Mouse (Mus musculus) gastrocnemius, postnatal 14 days (tissue): ENCODE measurements around the gene Sec61b. TPM values are rescaled to one million over a fixed set of nuclear protein-coding genes. Genes with fewer than 3 reads are reported as not detected.

Source experiments
- total RNA-seq, 2 experiments: library from RNA; stranded (reverse); gene quantifications; 2 replicates each; pipeline ENCODE4 v1.2.3; 2021

The Sec61b gene
- total RNA-seq, 2 experiments from 2014 or later: 41.9 to 56.6 TPM

Other genes with a start within 250 kb of the Sec61b start
- gene Tgfbr1, start 121.4 kb upstream of the Sec61b start, total RNA-seq: 10 to 100 TPM; 17.7 to 18.7 TPM
- gene Alg2, start 325 bp upstream of the Sec61b start, total RNA-seq: 10 to 100 TPM; 12.8 to 15.7 TPM